Mouse (Mus musculus) fat pad, adult 2 months (tissue): Measurements from ENCODE around the gene Tinf2.

Experiments used
- DNase-seq: peaks from one replicate; pipeline ENCODE4 v3.0.0-alpha.2; 2011; ENCODE audit warnings: low read depth, low spot score; ENCODE audit errors: extremely low read depth

Tinf2 gene

GRCm38 (mm10) chr14:55681160-55682117 lies at the start of gene Tinf2:
Gene Tinf2 (minus strand): TSS chr14:55681820.
- DNase-seq: peak; percentile 54

- DNase-seq: no peak
Observed at GRCm38 (mm10) chr14:55730531-55731032, 49.0 kb upstream of the Tinf2 start.

- DNase-seq: no peak
Observed at GRCm38 (mm10) chr14:55730116-55730515, 48.5 kb upstream of the Tinf2 start.

GRCm38 (mm10) chr14:55727889-55728685 lies 46.5 kb upstream of the Tinf2 start:
- DNase-seq: no peak

GRCm38 (mm10) chr14:55726261-55726660 lies 44.6 kb upstream of the Tinf2 start:
- no peak for DNase-seq

- DNase-seq: no peak
Observed at GRCm38 (mm10) chr14:55724411-55724871, 42.8 kb upstream of the Tinf2 start.

- no peak for DNase-seq
Observed at GRCm38 (mm10) chr14:55723433-55723832, 41.8 kb upstream of the Tinf2 start.

GRCm38 (mm10) chr14:55722438-55722945 lies 40.9 kb upstream of the Tinf2 start:
- no peak for DNase-seq

GRCm38 (mm10) chr14:55721700-55722437 lies 40.2 kb upstream of the Tinf2 start, which contains the start of gene Rabggta:
Gene Rabggta (minus strand): TSS chr14:55722263.
- no peak for DNase-seq

- DNase-seq: no peak
Observed at GRCm38 (mm10) chr14:55721076-55721475, 39.5 kb upstream of the Tinf2 start.

GRCm38 (mm10) chr14:55720666-55721065 lies 39.0 kb upstream of the Tinf2 start:
- no peak for DNase-seq

GRCm38 (mm10) chr14:55719737-55720136 lies 38.1 kb upstream of the Tinf2 start:
- DNase-seq: no peak

- no peak for DNase-seq
Observed at GRCm38 (mm10) chr14:55716884-55717283, 35.3 kb upstream of the Tinf2 start.

GRCm38 (mm10) chr14:55716271-55716670 lies 34.7 kb upstream of the Tinf2 start:
- no peak for DNase-seq

- DNase-seq: no peak
Observed at GRCm38 (mm10) chr14:55714893-55715292, 33.3 kb upstream of the Tinf2 start.

- DNase-seq: no peak
Observed at GRCm38 (mm10) chr14:55713729-55714122, 32.1 kb upstream of the Tinf2 start, which contains the start of gene Tgm1. Gene Tgm1 (minus strand): TSS chr14:55713926.

- no peak for DNase-seq
Observed at GRCm38 (mm10) chr14:55713007-55713728, 31.5 kb upstream of the Tinf2 start.

- no peak for DNase-seq
Observed at GRCm38 (mm10) chr14:55711786-55712185, 30.2 kb upstream of the Tinf2 start.

- DNase-seq: no peak
Observed at GRCm38 (mm10) chr14:55709509-55709908, 27.9 kb upstream of the Tinf2 start.

GRCm38 (mm10) chr14:55707397-55707796 lies 25.8 kb upstream of the Tinf2 start:
- DNase-seq: no peak
